Mouse (Mus musculus) MEL (cell line): ENCODE data around the gene Dapl1. TPM values are rescaled to one million over a fixed set of nuclear protein-coding genes. Genes with fewer than 3 reads are reported as not detected.
A peak's percentile ranks its signal among the peaks of the same experiment; 100 is the strongest.

ENCODE experiments used
- DNase-seq: peaks from one replicate; pipeline ENCODE4 v3.0.0; 2011; ENCODE audit warnings: low read depth, low spot score
- H3K27ac ChIP-seq: 2 replicates; pipeline ENCODE4 v1.5.1; 2012; ENCODE audit warnings: low read depth, mild to moderate bottlenecking, control low read depth, low read length, moderate library complexity; ENCODE audit not compliant: control insufficient read depth
- H3K27me3 ChIP-seq, 2 experiments: fragments of 150-350 bp in 1 of 2; sonication (generic) in 1 of 2; 2 replicates each; pipeline ENCODE4 v1.6.1; 2012; ENCODE audit warnings: low read length in 2 of 2, mild to moderate bottlenecking in 2 of 2, improper control_type of control experiment in 1 of 2, moderate library complexity in 1 of 2; ENCODE audit not compliant: insufficient read depth in 2 of 2, control insufficient read depth in 1 of 2
- H3K36me3 ChIP-seq, 2 experiments: 2 replicates each; pipeline ENCODE4 v1.6.1; 2012 to 2014; ENCODE audit warnings: low read length in 2 of 2, improper control_type of control experiment in 1 of 2, inconsistent platforms in 1 of 2, mild to moderate bottlenecking in 1 of 2; ENCODE audit not compliant: insufficient read depth in 2 of 2, control insufficient read depth in 1 of 2
- H3K4me1 ChIP-seq, 2 experiments: fragments of 150-350 bp in 1 of 2; sonication (generic) in 1 of 2; 2 replicates each; pipeline ENCODE4 v1.6.1; 2012; ENCODE audit warnings: low read length in 2 of 2, improper control_type of control experiment in 1 of 2, mild to moderate bottlenecking in 1 of 2; ENCODE audit not compliant: insufficient read depth in 2 of 2, control insufficient read depth in 1 of 2
- H3K4me3 ChIP-seq, 2 experiments: fragments of 150-350 bp in 1 of 2; sonication (generic) in 1 of 2; 2 replicates each; pipeline ENCODE4 v1.5.1; 2012; ENCODE audit warnings: low read depth in 2 of 2, low read length in 2 of 2, mild to moderate bottlenecking in 2 of 2, moderate library complexity in 2 of 2, control low read depth in 1 of 2, improper control_type of control experiment in 1 of 2; ENCODE audit not compliant: control insufficient read depth in 1 of 2, insufficient read depth in 1 of 2
- H3K79me2 ChIP-seq: 2 replicates; pipeline ENCODE4 v1.6.1; 2012; ENCODE audit warnings: mild to moderate bottlenecking, low read length, moderate library complexity; ENCODE audit not compliant: control insufficient read depth, poor library complexity, insufficient read depth
- H3K9ac ChIP-seq: 2 replicates; pipeline ENCODE4 v1.6.1; 2012; ENCODE audit warnings: low read depth, mild to moderate bottlenecking, control low read depth, low read length, moderate library complexity; ENCODE audit not compliant: control insufficient read depth, poor library complexity, severe bottlenecking
- H3K9me3 ChIP-seq: fragments of 150-350 bp; sonication (generic); replicated peaks from 2 replicates; pipeline ENCODE4 v1.6.1; 2012; ENCODE audit warnings: mild to moderate bottlenecking, low read length, improper control_type of control experiment, moderate library complexity; ENCODE audit not compliant: insufficient read depth
- BHLHE40 ChIP-seq: IDR thresholded peaks from 2 replicates; pipeline ENCODE4 v1.6.1; 2012; ENCODE audit warnings: low read depth, mild to moderate bottlenecking, inconsistent platforms, low read length, improper control_type of control experiment, borderline replicate concordance
- CHD1 ChIP-seq: IDR thresholded peaks from 2 replicates; pipeline ENCODE4 v1.6.1; 2012; ENCODE audit warnings: low read depth, mild to moderate bottlenecking, inconsistent platforms, low read length, improper control_type of control experiment
- CTCF ChIP-seq, 3 experiments: IDR thresholded peaks in 2 of 3; conservative IDR thresholded peaks in 1 of 3; 2 replicates each; pipeline ENCODE4 v1.5.1; 2011 to 2012; ENCODE audit warnings: low read length in 3 of 3, low read depth in 2 of 3, mild to moderate bottlenecking in 2 of 3, improper control_type of control experiment in 1 of 3, inconsistent platforms in 1 of 3, mixed read lengths in 1 of 3, moderate library complexity in 1 of 3; ENCODE audit not compliant: control insufficient read depth in 1 of 3, insufficient read depth in 1 of 3, poor library complexity in 1 of 3, severe bottlenecking in 1 of 3
- GABPA ChIP-seq: IDR thresholded peaks from 2 replicates; pipeline ENCODE4 v1.6.1; 2012; ENCODE audit warnings: low read depth, mild to moderate bottlenecking, inconsistent platforms, low read length, improper control_type of control experiment, moderate library complexity
- JUND ChIP-seq: IDR thresholded peaks from 2 replicates; pipeline ENCODE4 v1.6.1; 2011; ENCODE audit warnings: low read depth, mild to moderate bottlenecking, improper control_type of control experiment, low read length
- KAT2A ChIP-seq: conservative IDR thresholded peaks from 2 replicates; pipeline ENCODE4 v1.6.1; 2012; ENCODE audit warnings: low read depth, low read length, improper control_type of control experiment, inconsistent platforms
- MAFK ChIP-seq: IDR thresholded peaks from 2 replicates; pipeline ENCODE4 v1.6.1; 2011; ENCODE audit warnings: low read depth, mild to moderate bottlenecking, low read length, improper control_type of control experiment, borderline replicate concordance
- MAZ ChIP-seq: IDR thresholded peaks from 2 replicates; pipeline ENCODE4 v1.6.1; 2012; ENCODE audit warnings: low read depth, mild to moderate bottlenecking, inconsistent platforms, low read length, improper control_type of control experiment
- MEF2A ChIP-seq: IDR thresholded peaks from 2 replicates; pipeline ENCODE4 v1.6.1; 2014; ENCODE audit warnings: low read depth, mild to moderate bottlenecking, inconsistent platforms, low read length, improper control_type of control experiment; ENCODE audit not compliant: poor library complexity, insufficient replicate concordance, severe bottlenecking; ENCODE audit errors: extremely low read depth
- MXI1 ChIP-seq: IDR thresholded peaks from 2 replicates; pipeline ENCODE4 v1.6.1; 2011; ENCODE audit warnings: mild to moderate bottlenecking, low read depth, low read length, improper control_type of control experiment
- MYC ChIP-seq: IDR thresholded peaks from 2 replicates; pipeline ENCODE4 v1.6.1; 2011; ENCODE audit warnings: low read depth, mild to moderate bottlenecking, low read length, improper control_type of control experiment, moderate library complexity
- NELFE ChIP-seq: IDR thresholded peaks from 2 replicates; pipeline ENCODE4 v1.6.1; 2011; ENCODE audit warnings: low read depth, low read length, improper control_type of control experiment
- NRF1 ChIP-seq: IDR thresholded peaks from 2 replicates; pipeline ENCODE4 v1.6.1; 2014; ENCODE audit warnings: low read depth, mild to moderate bottlenecking, inconsistent platforms, low read length, improper control_type of control experiment, moderate library complexity; ENCODE audit not compliant: poor library complexity, insufficient read depth, severe bottlenecking
- POLR2AphosphoS2 ChIP-seq: IDR thresholded peaks from 2 replicates; pipeline ENCODE4 v1.6.1; 2011; ENCODE audit warnings: low read length, improper control_type of control experiment
- POLR2AphosphoS5 ChIP-seq: IDR thresholded peaks from 2 replicates; pipeline ENCODE4 v1.6.1; 2012; ENCODE audit warnings: low read depth, borderline replicate concordance, mild to moderate bottlenecking, inconsistent platforms, low read length, moderate library complexity, mixed read lengths
- RAD21 ChIP-seq: IDR thresholded peaks from 2 replicates; pipeline ENCODE4 v1.6.1; 2011; ENCODE audit warnings: mild to moderate bottlenecking, low read depth, low read length, improper control_type of control experiment
- SIN3A ChIP-seq: IDR thresholded peaks from 2 replicates; pipeline ENCODE4 v1.6.1; 2012; ENCODE audit warnings: low read length, improper control_type of control experiment, inconsistent platforms
- SMC3 ChIP-seq: IDR thresholded peaks from 2 replicates; pipeline ENCODE4 v1.6.1; 2011; ENCODE audit warnings: low read depth, low read length, improper control_type of control experiment
- TAL1 ChIP-seq: IDR thresholded peaks from 2 replicates; pipeline ENCODE4 v1.6.1; 2012; ENCODE audit warnings: mild to moderate bottlenecking, inconsistent platforms, low read length, moderate library complexity, mixed read lengths
- UBTF ChIP-seq: IDR thresholded peaks from 2 replicates; pipeline ENCODE4 v1.6.1; 2012; ENCODE audit warnings: low read depth, mild to moderate bottlenecking, inconsistent platforms, low read length, improper control_type of control experiment, moderate library complexity, borderline replicate concordance; ENCODE audit not compliant: insufficient read depth
- ZC3H11A ChIP-seq: IDR thresholded peaks from 2 replicates; pipeline ENCODE4 v1.6.1; 2012; ENCODE audit warnings: low read depth, mild to moderate bottlenecking, inconsistent platforms, low read length, improper control_type of control experiment
- ZNF384 ChIP-seq: IDR thresholded peaks from 2 replicates; pipeline ENCODE4 v1.6.1; 2012; ENCODE audit warnings: low read depth, mild to moderate bottlenecking, inconsistent platforms, low read length, improper control_type of control experiment
- polyA plus RNA-seq, 2 experiments: library from polyadenylated mRNA; stranded (reverse) in 1 of 2; unstranded in 1 of 2; fragments of >175 nt in 1 of 2; fragments of >200 nt in 1 of 2; gene quantifications; 2 replicates each; pipeline versions ENCODE4 v1.2.1 to v1.2.4; 2012; ENCODE audit warnings: low replicate concordance in 2 of 2, low read depth in 1 of 2; ENCODE audit not compliant: insufficient read length in 2 of 2, insufficient read depth in 1 of 2, missing spikeins in 1 of 2
- total RNA-seq: library from RNA; depleted of rRNA; stranded (reverse); fragments of 300-350 nt; gene quantifications from 2 replicates; pipeline ENCODE4 v1.2.3, GENCODE M21; 2012

Gene Dapl1
- total and polyA plus RNA-seq, 3 experiments: not detected

DNA sequence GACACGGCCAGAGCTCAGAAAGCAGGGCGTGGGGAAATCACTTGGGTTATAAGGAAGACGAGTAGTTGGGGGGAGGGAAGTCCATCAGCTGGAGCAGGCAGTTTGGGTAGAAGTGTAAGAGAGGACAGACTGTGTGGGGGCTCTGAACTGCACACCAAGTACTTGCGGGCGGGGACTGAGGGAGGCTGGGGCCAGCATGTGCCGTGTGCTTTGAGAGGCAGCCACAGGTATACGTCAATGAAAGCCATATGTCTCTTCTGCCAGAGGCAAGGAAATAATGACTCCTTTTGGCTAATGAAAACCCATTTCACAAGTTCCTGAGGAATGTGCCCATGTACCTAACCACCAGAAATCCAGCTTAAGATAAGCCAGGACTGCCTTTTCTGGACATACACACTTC lies 53.6 kb downstream of the Dapl1 start:
- no peaks in the 10 kb centered on the region for H3K27me3 ChIP-seq
- no peak for TF ChIP-seq MXI1
- H3K79me2 ChIP-seq: no peaks in the 10 kb centered on the region
- H3K9ac ChIP-seq: no peak overlapping the region
- no peaks in the 10 kb centered on the region for H3K36me3 ChIP-seq
- H3K4me1 ChIP-seq: no peaks in the 10 kb centered on the region
- H3K9me3 ChIP-seq: no peaks in the 10 kb centered on the region
- DNase-seq: no peak
- H3K27ac ChIP-seq: no peak overlapping the region
- no peak overlapping the region for H3K4me3 ChIP-seq

GRCm38 (mm10) chr2:59539796-59540195 lies 55.3 kb downstream of the Dapl1 start:
- H3K4me1 ChIP-seq: no peaks in the 10 kb centered on the region
- no peak overlapping the region for H3K9ac ChIP-seq
- no peaks in the 10 kb centered on the region for H3K27me3 ChIP-seq
- H3K4me3 ChIP-seq: no peak overlapping the region
- H3K27ac ChIP-seq: no peak overlapping the region
- DNase-seq: no peak
- H3K36me3 ChIP-seq: no peaks in the 10 kb centered on the region
- TF ChIP-seq POLR2AphosphoS5: no peak
- no peak for TF ChIP-seq JUND
- TF ChIP-seq NRF1: no peak
- no peak for TF ChIP-seq MAFK
- no peak for TF ChIP-seq MAZ
- TF ChIP-seq GABPA: no peak
- no peak for TF ChIP-seq CTCF (IDR thresholded peaks at IDR 0.05 in 2 of 3, conservative IDR thresholded peaks at IDR 0.05 in 1 of 3; ENCODE audit: control insufficient read depth in 1 of 3, insufficient read depth in 1 of 3, low read depth in 2 of 3, low read length in 3 of 3, poor library complexity in 1 of 3, severe bottlenecking in 1 of 3)
- TF ChIP-seq CHD1: no peak
- no peak for TF ChIP-seq POLR2AphosphoS2
- no peak for TF ChIP-seq MYC
- TF ChIP-seq MEF2A: no peak
- no peak for TF ChIP-seq BHLHE40
- TF ChIP-seq TAL1: no peak
- no peaks in the 10 kb centered on the region for H3K9me3 ChIP-seq
- no peaks in the 10 kb centered on the region for H3K79me2 ChIP-seq

- peak; percentile 71 for DNase-seq
- no peaks in the 10 kb centered on the region for H3K9me3 ChIP-seq
- no peak overlapping the region for H3K4me3 ChIP-seq
- no peaks in the 10 kb centered on the region for H3K27me3 ChIP-seq
- no peaks in the 10 kb centered on the region for H3K36me3 ChIP-seq
- H3K4me1 ChIP-seq: no peaks in the 10 kb centered on the region
- TF ChIP-seq KAT2A (no peak), ZC3H11A (peak; percentile 71), CTCF (IDR thresholded peaks at IDR 0.05 in 2 of 3, conservative IDR thresholded peaks at IDR 0.05 in 1 of 3; ENCODE audit: control insufficient read depth in 1 of 3, insufficient read depth in 1 of 3, low read depth in 2 of 3, low read length in 3 of 3, poor library complexity in 1 of 3, severe bottlenecking in 1 of 3) (peak; percentile 55 to 77 (median 77)), SMC3 (peak; percentile 74), SIN3A (no peak), UBTF (no peak), POLR2AphosphoS2 (no peak), ZNF384 (no peak), RAD21 (peak; percentile 86), JUND (no peak), MAZ (no peak), MXI1 (no peak), MYC (no peak), NELFE (no peak), BHLHE40 (no peak)
- H3K9ac ChIP-seq: no peak overlapping the region
- H3K79me2 ChIP-seq: no peaks in the 10 kb centered on the region
- no peak overlapping the region for H3K27ac ChIP-seq
Measured at GRCm38 (mm10) chr2:59541121-59541887, 56.9 kb downstream of the Dapl1 start.
